Mouse (Mus musculus): ENCODE data around the gene Foxr2. TPM values are rescaled to one million over a fixed set of nuclear protein-coding genes. Genes with fewer than 3 reads are reported as not detected.

The Foxr2 gene
- 0.77 and 0.91 TPM in 2 replicates for polyA plus RNA-seq (2015; fragmentation: Nextera tagmentation; extraction: Ambion mirVana)

DNA sequence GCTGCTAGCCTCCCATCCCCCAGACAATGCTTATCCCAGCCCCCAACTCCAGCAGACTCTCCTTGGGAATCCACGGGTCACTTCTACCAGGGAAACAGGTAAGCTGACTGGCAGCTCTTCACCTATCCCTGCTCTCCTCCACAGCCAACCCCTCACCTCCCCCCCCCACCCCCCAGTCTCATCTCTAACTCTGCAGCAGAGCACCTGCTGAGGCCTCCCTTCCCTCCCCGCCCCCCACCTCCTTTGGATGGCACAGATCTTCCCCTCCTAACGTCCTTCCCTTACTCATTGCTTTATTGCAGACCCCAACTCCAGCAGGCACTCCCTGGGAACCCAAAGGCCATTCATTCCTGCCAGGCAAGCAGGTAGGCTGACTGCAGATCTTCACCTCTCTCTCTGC, at the start of gene Foxr2:
Gene Foxr2 (plus strand): TSS at position 301 of the 400 bp plus-strand sequence.
- no peak within 1 kb of the TSS for H3K27ac ChIP-seq
- H3K9ac ChIP-seq: no peak within 1 kb of the TSS
- ATAC-seq (replicated peaks): no peak
- WGBS: 5% methylated on average over 3 of the region's 3 CpGs
- no peaks in the 10 kb centered on the region for H3K9me3 ChIP-seq
- no peaks in the 10 kb centered on the region for H3K36me3 ChIP-seq (replicated peaks)
- no peak within 1 kb of the TSS for H3K4me3 ChIP-seq
- H3K4me2 ChIP-seq: no peak within 1 kb of the TSS
- H3K4me1 ChIP-seq: no peaks in the 10 kb centered on the region
- H3K27me3 ChIP-seq (replicated peaks): no peaks in the 10 kb centered on the region

DNA sequence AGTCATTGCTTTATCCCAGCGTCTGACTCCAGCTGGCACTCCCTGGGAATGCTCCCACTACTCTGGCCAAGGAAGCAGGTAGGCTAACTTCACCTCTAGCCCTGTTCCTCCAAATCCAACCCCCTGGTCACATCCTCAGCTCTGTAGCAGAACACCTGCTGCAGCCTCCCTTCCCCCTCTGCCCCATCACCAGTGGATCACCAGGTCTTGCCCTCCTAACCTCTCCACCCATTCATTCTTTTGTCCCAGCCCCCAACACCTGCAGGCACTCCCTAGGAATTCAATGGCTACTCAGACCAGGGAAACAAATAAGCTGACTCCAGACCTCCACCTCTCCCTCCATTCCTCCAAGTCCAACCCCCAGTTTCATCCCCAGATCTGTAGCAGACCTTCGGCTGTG, 427 bp downstream of the Foxr2 start:
- Histone ChIP-seq H3K4me3 (no peak overlapping the region), H3K9me3 (no peaks in the 10 kb centered on the region), H3K9ac (no peak overlapping the region), H3K27ac (no peak overlapping the region), H3K4me2 (no peak overlapping the region), H3K27me3 (replicated peaks) (no peaks in the 10 kb centered on the region), H3K36me3 (replicated peaks) (no peaks in the 10 kb centered on the region), H3K4me1 (no peaks in the 10 kb centered on the region)
- 52% methylated on average over 2 of the region's 2 CpGs for WGBS
- no peak for ATAC-seq (replicated peaks)

DNA sequence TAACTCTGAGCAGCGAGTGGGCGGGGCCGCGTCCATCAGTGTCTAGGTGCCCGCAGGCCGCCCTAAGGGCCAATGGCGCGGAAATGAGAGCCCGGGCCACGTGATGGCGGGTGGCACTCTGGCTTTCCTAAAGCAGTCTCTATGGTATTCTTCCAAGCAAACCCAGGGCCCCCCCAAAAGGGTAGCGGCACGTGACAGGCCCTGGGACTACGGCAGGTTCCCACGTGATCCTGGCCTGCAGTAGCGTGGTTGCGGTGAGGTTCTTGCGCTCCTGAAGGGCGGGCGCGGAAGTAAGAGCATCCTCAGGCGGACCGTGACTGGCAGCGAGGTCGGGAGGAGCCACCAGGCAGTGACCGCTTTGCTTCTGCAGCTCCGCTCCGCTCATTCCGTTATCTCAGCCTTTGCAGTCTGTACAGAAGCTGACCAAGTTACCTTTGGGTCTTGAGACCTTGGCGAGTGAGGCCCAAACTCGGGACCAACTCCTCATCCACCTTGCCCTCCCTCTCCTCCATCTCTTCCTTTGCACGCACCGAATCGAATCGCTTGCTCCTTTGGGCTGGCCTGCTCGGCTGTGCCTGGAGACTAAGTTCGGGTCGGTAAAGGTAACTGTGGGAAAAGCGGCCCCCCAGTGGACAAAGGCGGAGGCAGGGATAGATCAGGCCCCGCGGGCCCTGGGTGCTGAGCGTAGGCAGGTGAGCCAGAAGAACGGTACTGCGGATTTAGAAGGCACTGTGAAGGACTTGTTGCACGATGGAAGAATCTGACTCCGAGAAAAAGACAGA, 21.3 kb downstream of the Foxr2 start, which contains the start of gene Rragb:
Gene Rragb (plus strand): TSS at position 248 of the 782 bp plus-strand sequence.
- peak; percentile 99 for ATAC-seq (replicated peaks)
- Histone ChIP-seq H3K36me3 (replicated peaks) (no peaks in the 10 kb centered on the region), H3K4me3 (peak within 1 kb of the TSS; percentile 50), H3K9ac (peak within 1 kb of the TSS; percentile 31), H3K27ac (peak within 1 kb of the TSS; percentile 64), H3K9me3 (no peaks in the 10 kb centered on the region), H3K4me1 (no peaks in the 10 kb centered on the region), H3K27me3 (replicated peaks) (no peaks in the 10 kb centered on the region), H3K4me2 (peak within 1 kb of the TSS; percentile 50)
- WGBS: 24% methylated on average over 47 of the region's 47 CpGs

GRCm38 (mm10) chrX:153142656-153143055, 24.1 kb downstream of the Foxr2 start:
- Histone ChIP-seq H3K9ac (no peak overlapping the region), H3K9me3 (no peaks in the 10 kb centered on the region), H3K4me1 (no peaks in the 10 kb centered on the region), H3K27me3 (replicated peaks) (no peaks in the 10 kb centered on the region), H3K4me2 (no peak overlapping the region), H3K27ac (no peak overlapping the region), H3K4me3 (no peak overlapping the region), H3K36me3 (replicated peaks) (no peaks in the 10 kb centered on the region)
- ATAC-seq (replicated peaks): no peak
- WGBS: 60% methylated on average over 3 of the region's 3 CpGs

DNA sequence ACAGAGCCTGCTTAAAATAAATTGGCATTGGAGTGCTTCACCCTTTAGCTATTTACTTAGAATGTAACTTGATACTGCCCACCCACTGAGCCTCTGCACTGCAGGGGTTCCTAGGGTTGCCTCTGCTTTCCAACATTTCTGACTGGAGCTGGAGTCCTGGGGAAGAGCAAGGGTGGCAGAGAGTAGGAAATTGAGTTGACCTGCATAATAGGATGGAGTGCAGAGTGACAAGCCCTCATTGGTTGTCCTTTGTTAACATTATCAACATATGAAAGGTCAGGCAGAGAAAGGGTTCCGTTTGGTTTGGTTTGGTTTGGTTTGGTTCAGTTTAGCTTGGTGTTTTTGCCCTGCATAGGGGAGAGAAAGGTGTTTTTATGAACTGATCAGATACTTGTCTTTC, 33.2 kb downstream of the Foxr2 start:
- Histone ChIP-seq H3K4me3 (no peak overlapping the region), H3K36me3 (replicated peaks) (no peaks in the 10 kb centered on the region), H3K27me3 (replicated peaks) (no peaks in the 10 kb centered on the region), H3K27ac (no peak overlapping the region), H3K9me3 (no peaks in the 10 kb centered on the region), H3K4me1 (no peaks in the 10 kb centered on the region), H3K9ac (no peak overlapping the region), H3K4me2 (no peak overlapping the region)
- WGBS: 23% methylated on average over 1 of the region's 1 CpGs
- no peak for ATAC-seq (replicated peaks)

- Histone ChIP-seq H3K9ac (no peak overlapping the region), H3K27ac (no peak overlapping the region), H3K9me3 (no peaks in the 10 kb centered on the region), H3K4me2 (no peak overlapping the region), H3K4me3 (no peak overlapping the region), H3K27me3 (replicated peaks) (no peaks in the 10 kb centered on the region), H3K4me1 (no peaks in the 10 kb centered on the region), H3K36me3 (replicated peaks) (no peaks in the 10 kb centered on the region)
- WGBS: 52% methylated on average over 3 of the region's 3 CpGs
- no peak for ATAC-seq (replicated peaks)
Measured at GRCm38 (mm10) chrX:153155322-153155721, 36.7 kb downstream of the Foxr2 start.

DNA sequence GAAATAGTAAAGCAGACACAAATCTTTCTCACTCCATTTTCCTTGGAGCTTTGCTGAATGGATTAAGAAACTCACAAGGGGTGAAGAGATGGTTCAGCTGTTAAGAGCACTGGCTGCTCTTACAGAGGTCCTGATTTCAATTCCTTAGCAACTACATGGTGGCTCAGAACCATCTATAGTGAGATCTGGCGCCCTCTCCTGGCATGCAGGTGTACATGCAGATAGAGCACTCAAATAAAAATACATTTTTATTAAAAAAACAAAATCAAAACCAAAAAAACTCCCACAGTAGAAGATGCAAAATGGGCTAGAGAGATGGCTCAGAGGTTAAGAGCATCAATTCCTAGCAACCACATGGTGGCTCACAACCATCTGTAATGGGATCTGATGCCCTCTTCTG, 56.2 kb downstream of the Foxr2 start:
- Histone ChIP-seq H3K4me2 (no peak overlapping the region), H3K9me3 (no peaks in the 10 kb centered on the region), H3K4me1 (no peaks in the 10 kb centered on the region), H3K27ac (no peak overlapping the region), H3K27me3 (replicated peaks) (no peaks in the 10 kb centered on the region), H3K9ac (no peak overlapping the region), H3K4me3 (no peak overlapping the region), H3K36me3 (replicated peaks) (no peaks in the 10 kb centered on the region)
- ATAC-seq (replicated peaks): no peak
- 13% methylated on average over 1 of the region's 1 CpGs for WGBS

- H3K9me3 ChIP-seq: no peaks in the 10 kb centered on the region
- no peak overlapping the region for H3K4me2 ChIP-seq
- no peaks in the 10 kb centered on the region for H3K27me3 ChIP-seq (replicated peaks)
- no peak overlapping the region for H3K9ac ChIP-seq
- no peaks in the 10 kb centered on the region for H3K4me1 ChIP-seq
- H3K27ac ChIP-seq: no peak overlapping the region
- H3K36me3 ChIP-seq (replicated peaks): no peaks in the 10 kb centered on the region
- H3K4me3 ChIP-seq: no peak overlapping the region
- 91% methylated on average over 2 of the region's 2 CpGs for WGBS
- ATAC-seq (replicated peaks): no peak
Measured at GRCm38 (mm10) chrX:153182221-153182620, 63.6 kb downstream of the Foxr2 start.

Other genes with a start within 250 kb of the Foxr2 start
- gene Usp51, start 112.3 kb upstream of the Foxr2 start, polyA plus RNA-seq (2015; fragmentation: Nextera tagmentation; extraction: Ambion mirVana): 3.1 and 3.7 TPM in 2 replicates
- 136 and 146 TPM in 2 replicates for gene Mageh1, start 81.2 kb upstream of the Foxr2 start, polyA plus RNA-seq (2015; fragmentation: Nextera tagmentation; extraction: Ambion mirVana)
- 9.1 and 10.1 TPM in 2 replicates for gene Rragb, start 21.2 kb downstream of the Foxr2 start, polyA plus RNA-seq (2015; fragmentation: Nextera tagmentation; extraction: Ambion mirVana)
- gene Klf8, start 118.7 kb downstream of the Foxr2 start, polyA plus RNA-seq (2015; fragmentation: Nextera tagmentation; extraction: Ambion mirVana): 5.1 and 6.4 TPM in 2 replicates